Mouse (Mus musculus): Measurements from ENCODE around the gene Tm9sf4. TPM values are rescaled to one million over a fixed set of nuclear protein-coding genes. Genes with fewer than 3 reads are reported as not detected.
A peak's percentile ranks its signal among the peaks of the same experiment; 100 is the strongest.

Gene Tm9sf4
- polyA plus RNA-seq (2012; rRNA removed) (73.4 and 84.8 TPM in 2 replicates), polyA plus RNA-seq (2014; fragmentation: Nextera tagmentation; extraction: Ambion mirVana) (97.7 and 100 TPM in 2 replicates)

DNA sequence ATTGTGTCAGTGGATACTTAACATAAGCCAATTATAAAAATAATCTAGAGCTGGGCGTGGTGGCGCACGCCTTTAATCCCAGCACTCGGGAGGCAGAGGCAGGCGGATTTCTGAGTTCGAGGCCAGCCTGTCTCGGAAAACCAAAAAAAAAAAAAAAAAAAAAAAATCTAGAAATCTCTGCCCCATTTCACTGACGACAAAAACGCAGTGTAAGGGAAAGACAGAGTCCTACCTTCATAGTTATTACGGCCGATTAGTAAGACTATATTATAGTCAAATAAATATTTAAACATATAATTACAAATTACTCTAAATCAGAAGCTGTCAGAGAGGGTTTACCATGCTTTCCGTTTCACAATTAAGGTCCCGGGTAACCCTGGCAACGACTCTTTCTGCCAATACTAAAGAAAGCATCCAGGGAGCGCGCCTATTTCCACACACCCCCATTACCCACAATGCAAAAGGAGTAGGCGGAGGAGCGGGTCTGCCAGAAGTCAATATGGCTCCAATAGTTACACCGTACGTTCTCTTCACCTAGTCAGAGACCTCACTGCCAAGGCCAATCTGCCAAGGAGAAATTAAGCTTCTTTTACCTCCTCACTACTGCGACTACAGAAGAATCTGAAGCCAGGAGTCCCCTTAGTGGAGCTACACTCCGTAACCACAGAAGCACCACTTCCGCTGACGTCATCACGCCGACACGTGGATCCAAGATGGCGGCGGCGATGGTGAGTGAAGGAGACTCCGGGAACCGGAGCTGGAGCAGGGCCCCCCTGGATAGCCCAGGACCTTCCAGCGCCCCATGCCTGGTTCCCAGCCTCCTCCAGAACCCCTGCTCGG lies at the start of gene Tm9sf4:
TSS of gene Tm9sf4 (plus strand) at position 460 of the 840 bp plus-strand sequence.
- H3K27me3 ChIP-seq (ENCODE audit: control insufficient read depth, insufficient read depth, low read length), result no peaks in the 10 kb centered on the region
- DNase-seq (ENCODE audit: low spot score), result peak; percentile 95
- TF ChIP-seq POLR2A (IDR thresholded peaks at IDR 0.05; ENCODE audit: borderline replicate concordance, extremely low read depth, insufficient read depth, insufficient read length), result peak; percentile 62; the same call in 1 of the 2 replicates
- peak within 1 kb of the TSS; percentile 87 for H3K4me3 ChIP-seq (replicated peaks; ENCODE audit: low read length)
- no peaks in the 10 kb centered on the region; the same call in 1 of the 2 replicates for H3K36me3 ChIP-seq (ENCODE audit: control insufficient read depth, insufficient read depth, low read length)
- peaks cover 6% of the 10 kb centered on the region for H3K4me1 ChIP-seq (ENCODE audit: control insufficient read depth, insufficient read depth, low read length)
- peak within 1 kb of the TSS; percentile 92 for H3K4me2 ChIP-seq (replicated peaks; ENCODE audit: low read depth, low read length, severe bottlenecking)
- H3K27ac ChIP-seq (replicated peaks; ENCODE audit: low read depth, low read length), result peak within 1 kb of the TSS; percentile 97
- peak; percentile 96 for ATAC-seq (ENCODE audit: low FRiP score, low read depth)
- WGBS, result 9% methylated on average over 33 of the region's 34 CpGs
- no peaks in the 10 kb centered on the region for H3K9me3 ChIP-seq (ENCODE audit: control insufficient read depth, low read length)
- peak within 1 kb of the TSS; percentile 89 for H3K9ac ChIP-seq (ENCODE audit: low read depth, low read length, severe bottlenecking)

DNA sequence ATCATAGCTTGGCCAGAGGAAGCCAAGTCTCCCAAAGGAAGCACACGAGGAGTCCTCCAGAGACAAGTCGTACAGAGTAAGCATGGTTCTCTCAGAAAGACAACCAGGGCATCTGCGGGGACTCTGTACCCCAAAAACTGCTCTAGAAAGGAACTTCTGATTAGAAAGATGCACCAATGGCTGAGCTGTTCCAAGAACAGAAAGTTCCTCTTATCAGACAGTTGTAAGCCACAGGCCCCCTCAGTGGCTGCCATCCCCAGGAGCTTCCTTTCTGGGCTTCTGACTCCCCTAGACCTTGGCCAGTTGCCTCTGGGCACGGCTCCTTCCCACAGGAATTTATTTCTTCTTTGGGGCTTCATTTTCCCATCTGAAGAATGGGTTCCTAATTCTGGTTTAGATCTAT lies 45.4 kb upstream of the Tm9sf4 start:
- Histone ChIP-seq H3K4me2 (replicated peaks; ENCODE audit: low read depth, low read length, severe bottlenecking) (no peak overlapping the region), H3K9ac (ENCODE audit: low read depth, low read length, severe bottlenecking) (no peak overlapping the region), H3K4me3 (replicated peaks; ENCODE audit: low read length) (no peak overlapping the region), H3K4me1 (ENCODE audit: control insufficient read depth, insufficient read depth, low read length) (no peaks in the 10 kb centered on the region), H3K36me3 (ENCODE audit: control insufficient read depth, insufficient read depth, low read length) (no peaks in the 10 kb centered on the region), H3K9me3 (ENCODE audit: control insufficient read depth, low read length) (no peaks in the 10 kb centered on the region), H3K27me3 (ENCODE audit: control insufficient read depth, insufficient read depth, low read length) (no peaks in the 10 kb centered on the region), H3K27ac (replicated peaks; ENCODE audit: low read depth, low read length) (no peak overlapping the region)
- WGBS, result 76% methylated on average over 4 of the region's 4 CpGs
- DNase-seq (ENCODE audit: low spot score), result no peak
- TF ChIP-seq POLR2A (IDR thresholded peaks at IDR 0.05; ENCODE audit: borderline replicate concordance, extremely low read depth, insufficient read depth, insufficient read length), result no peak
- ATAC-seq (ENCODE audit: low FRiP score, low read depth), result no peak

DNA sequence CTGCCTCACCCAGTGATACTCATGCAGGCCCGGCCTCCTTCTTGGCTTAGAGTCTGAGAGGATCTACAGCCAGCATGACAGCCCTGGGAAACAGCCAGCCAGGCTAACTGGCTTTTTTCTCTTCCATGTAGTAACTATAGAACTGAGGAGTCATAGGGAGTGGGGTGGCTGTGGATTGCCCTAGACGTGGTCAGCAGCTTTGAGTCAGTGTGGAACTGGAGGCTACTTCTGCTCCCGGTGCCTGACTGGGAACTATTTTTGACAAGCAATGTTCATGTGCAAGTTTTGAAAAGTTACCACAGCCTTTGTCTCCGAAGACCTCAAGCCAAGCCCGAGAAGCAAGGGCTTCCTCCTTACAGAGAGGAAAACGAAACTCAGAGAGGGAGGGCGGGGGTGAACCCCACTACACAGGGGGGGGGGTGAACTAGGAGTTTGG lies 44.0 kb upstream of the Tm9sf4 start:
- Histone ChIP-seq H3K4me1 (ENCODE audit: control insufficient read depth, insufficient read depth, low read length) (no peaks in the 10 kb centered on the region), H3K9me3 (ENCODE audit: control insufficient read depth, low read length) (no peaks in the 10 kb centered on the region), H3K4me3 (replicated peaks; ENCODE audit: low read length) (no peak overlapping the region), H3K36me3 (ENCODE audit: control insufficient read depth, insufficient read depth, low read length) (no peaks in the 10 kb centered on the region), H3K27ac (replicated peaks; ENCODE audit: low read depth, low read length) (no peak overlapping the region), H3K27me3 (ENCODE audit: control insufficient read depth, insufficient read depth, low read length) (no peaks in the 10 kb centered on the region), H3K4me2 (replicated peaks; ENCODE audit: low read depth, low read length, severe bottlenecking) (no peak overlapping the region), H3K9ac (ENCODE audit: low read depth, low read length, severe bottlenecking) (no peak overlapping the region)
- 82% methylated on average over 7 of the region's 7 CpGs for WGBS
- DNase-seq (ENCODE audit: low spot score) (no peak), ATAC-seq (ENCODE audit: low FRiP score, low read depth) (no peak)
- TF ChIP-seq POLR2A (IDR thresholded peaks at IDR 0.05; ENCODE audit: borderline replicate concordance, extremely low read depth, insufficient read depth, insufficient read length), result no peak

DNA sequence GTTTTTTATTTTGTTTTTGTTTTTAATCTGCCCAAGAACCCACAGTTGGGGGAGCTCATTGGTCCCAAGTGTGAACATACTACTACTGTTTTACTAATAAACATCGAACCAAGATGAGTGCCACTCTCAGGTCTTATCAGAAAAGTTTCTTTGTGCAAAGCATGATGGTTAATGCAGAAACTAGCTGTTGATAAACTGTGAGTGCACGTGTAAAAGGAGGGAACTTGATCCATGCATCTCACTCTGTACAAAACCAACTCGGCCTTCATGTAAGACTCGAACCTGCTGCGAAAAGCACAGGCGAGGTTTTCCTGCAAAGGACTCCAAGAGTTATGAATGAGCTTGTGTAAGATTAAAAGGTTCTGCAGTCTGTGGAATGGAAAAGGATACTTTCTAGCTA lies 41.6 kb upstream of the Tm9sf4 start:
- DNase-seq (ENCODE audit: low spot score), result no peak
- Histone ChIP-seq H3K4me2 (replicated peaks; ENCODE audit: low read depth, low read length, severe bottlenecking) (no peak overlapping the region), H3K4me1 (ENCODE audit: control insufficient read depth, insufficient read depth, low read length) (no peaks in the 10 kb centered on the region), H3K9me3 (ENCODE audit: control insufficient read depth, low read length) (no peaks in the 10 kb centered on the region), H3K36me3 (ENCODE audit: control insufficient read depth, insufficient read depth, low read length) (no peaks in the 10 kb centered on the region), H3K27me3 (ENCODE audit: control insufficient read depth, insufficient read depth, low read length) (no peaks in the 10 kb centered on the region), H3K27ac (replicated peaks; ENCODE audit: low read depth, low read length) (no peak overlapping the region), H3K9ac (ENCODE audit: low read depth, low read length, severe bottlenecking) (no peak overlapping the region), H3K4me3 (replicated peaks; ENCODE audit: low read length) (no peak overlapping the region)
- 84% methylated on average over 6 of the region's 6 CpGs for WGBS
- no peak for TF ChIP-seq POLR2A (IDR thresholded peaks at IDR 0.05; ENCODE audit: borderline replicate concordance, extremely low read depth, insufficient read depth, insufficient read length)
- no peak for ATAC-seq (ENCODE audit: low FRiP score, low read depth)

DNA sequence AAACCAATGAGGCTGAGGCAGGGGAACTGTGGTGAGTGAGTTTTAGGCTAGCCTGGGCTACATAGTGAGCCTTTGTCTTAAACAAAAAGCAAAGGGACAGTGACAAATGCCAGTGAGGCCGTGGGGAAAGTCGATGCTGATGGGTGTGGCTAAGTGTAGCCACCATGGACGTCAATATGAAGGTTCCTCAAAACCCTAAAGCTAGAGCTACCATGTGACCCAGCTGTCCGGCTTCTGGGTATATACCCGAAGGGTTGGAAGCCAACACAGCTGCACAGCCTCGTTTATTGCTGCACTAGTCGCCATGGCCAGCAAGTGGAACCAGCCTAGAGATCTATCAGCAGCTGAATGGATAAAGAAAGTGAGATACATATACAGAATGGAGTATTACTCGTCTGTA lies 41.0 kb upstream of the Tm9sf4 start:
- H3K36me3 ChIP-seq (ENCODE audit: control insufficient read depth, insufficient read depth, low read length), result no peaks in the 10 kb centered on the region
- TF ChIP-seq POLR2A (IDR thresholded peaks at IDR 0.05; ENCODE audit: borderline replicate concordance, extremely low read depth, insufficient read depth, insufficient read length), result no peak
- H3K27ac ChIP-seq (replicated peaks; ENCODE audit: low read depth, low read length), result no peak overlapping the region
- no peak overlapping the region for H3K4me2 ChIP-seq (replicated peaks; ENCODE audit: low read depth, low read length, severe bottlenecking)
- H3K9me3 ChIP-seq (ENCODE audit: control insufficient read depth, low read length), result no peaks in the 10 kb centered on the region
- DNase-seq (ENCODE audit: low spot score), result no peak
- no peak overlapping the region for H3K4me3 ChIP-seq (replicated peaks; ENCODE audit: low read length)
- 67% methylated on average over 8 of the region's 8 CpGs for WGBS
- no peak for ATAC-seq (ENCODE audit: low FRiP score, low read depth)
- H3K27me3 ChIP-seq (ENCODE audit: control insufficient read depth, insufficient read depth, low read length), result no peaks in the 10 kb centered on the region
- H3K4me1 ChIP-seq (ENCODE audit: control insufficient read depth, insufficient read depth, low read length), result no peaks in the 10 kb centered on the region
- H3K9ac ChIP-seq (ENCODE audit: low read depth, low read length, severe bottlenecking), result no peak overlapping the region
